Mouse (Mus musculus) testis, adult 2 months (tissue): Measurements from ENCODE around the gene Elmo1. TPM values are rescaled to one million over a fixed set of nuclear protein-coding genes. Genes with fewer than 3 reads are reported as not detected.
"Not testable (repeated sequence)": the region's sequence is repeated elsewhere in the genome, so short reads cannot be mapped to it uniquely, and the experiment has no call there.

Experiments
- H3K27ac ChIP-seq: fragments of 200-500 bp; 2 replicates; pipeline ENCODE4 v1.5.1; 2012; ENCODE audit warnings: low read depth, low read length; ENCODE audit not compliant: control insufficient read depth, insufficient read depth
- H3K27me3 ChIP-seq: fragments of 200-500 bp; 2 replicates; pipeline ENCODE4 v1.6.1; 2012; ENCODE audit warnings: mild to moderate bottlenecking, low read length, moderate library complexity; ENCODE audit not compliant: control insufficient read depth, insufficient read depth
- H3K36me3 ChIP-seq: fragments of 200-500 bp; 2 replicates; pipeline ENCODE4 v1.6.1; 2012; ENCODE audit warnings: mild to moderate bottlenecking, low read length; ENCODE audit not compliant: control insufficient read depth, insufficient read depth
- H3K4me1 ChIP-seq: fragments of 200-500 bp; 2 replicates; pipeline ENCODE4 v1.6.1; 2012; ENCODE audit warnings: low read length; ENCODE audit not compliant: control insufficient read depth, insufficient read depth
- H3K4me3 ChIP-seq: fragments of 200-500 bp; 2 replicates; pipeline ENCODE4 v1.5.1; 2012; ENCODE audit warnings: low read depth, mild to moderate bottlenecking, low read length, moderate library complexity, mixed read lengths; ENCODE audit not compliant: control insufficient read depth
- CTCF ChIP-seq: fragments of 200-500 bp; IDR thresholded peaks from 2 replicates; pipeline ENCODE4 v1.5.1; 2012; ENCODE audit warnings: low read depth, mild to moderate bottlenecking, inconsistent platforms, low read length, moderate library complexity; ENCODE audit not compliant: control insufficient read depth, insufficient read depth, insufficient replicate concordance
- POLR2A ChIP-seq: fragments of 200-500 bp; IDR thresholded peaks from 2 replicates; pipeline ENCODE4 v1.6.1; 2012; ENCODE audit warnings: low read depth, mild to moderate bottlenecking, inconsistent platforms, low read length, moderate library complexity; ENCODE audit not compliant: control insufficient read depth
- polyA plus RNA-seq: library from polyadenylated mRNA; depleted of rRNA; stranded (reverse); fragments of >200 nt; gene quantifications from 2 replicates; pipeline ENCODE4 v1.2.3, GENCODE M21; 2012

The Elmo1 gene
- polyA plus RNA-seq, 1 experiment = 17.9 TPM

DNA sequence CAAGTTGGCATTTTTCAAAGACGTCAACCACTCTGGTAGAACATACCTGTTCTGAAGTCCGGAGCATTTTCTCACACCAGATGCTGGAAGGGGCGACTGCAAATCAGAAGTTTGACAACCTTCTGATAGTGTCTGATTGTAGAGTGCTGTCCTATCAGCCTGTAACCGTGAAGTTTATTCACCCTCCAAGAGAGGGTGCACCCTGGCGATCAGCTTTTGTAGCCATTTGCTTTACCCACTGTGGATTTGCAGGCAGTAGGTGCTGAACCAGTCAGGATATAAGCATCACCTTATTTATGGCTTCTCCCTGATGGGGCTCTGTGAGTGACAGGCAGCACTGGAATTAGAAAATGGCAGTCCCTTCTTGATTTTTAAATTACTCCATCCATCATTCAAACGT is 537.4 kb downstream of the Elmo1 start:
- no peak for TF ChIP-seq POLR2A
- no peak for TF ChIP-seq CTCF
- no peaks in the 10 kb centered on the region for H3K36me3 ChIP-seq
- no peaks in the 10 kb centered on the region for H3K4me1 ChIP-seq
- no peak overlapping the region for H3K4me3 ChIP-seq
- no peaks in the 10 kb centered on the region for H3K27me3 ChIP-seq
- no peak overlapping the region for H3K27ac ChIP-seq

DNA sequence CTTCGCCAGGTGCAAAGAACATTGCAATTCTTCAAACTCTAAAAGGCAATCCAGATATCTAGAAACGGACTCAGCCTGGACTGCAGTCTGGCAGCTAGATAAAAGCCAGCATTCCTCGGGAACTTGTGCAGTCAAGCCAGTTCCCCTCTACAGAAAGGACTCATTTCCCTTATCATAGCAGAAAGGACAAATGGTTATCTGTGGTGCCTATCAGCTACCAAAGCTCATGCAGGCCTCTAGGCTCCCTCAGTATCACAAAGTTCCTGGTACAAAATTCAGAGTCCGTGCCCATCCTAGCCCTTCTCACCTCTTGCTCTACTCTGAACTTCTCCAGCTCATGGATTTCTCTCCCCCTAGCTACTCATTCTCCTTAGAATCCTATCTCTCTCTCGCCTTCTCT is 542.1 kb downstream of the Elmo1 start:
- H3K4me1 ChIP-seq = no peaks in the 10 kb centered on the region
- no peak overlapping the region for H3K27ac ChIP-seq
- no peak overlapping the region for H3K4me3 ChIP-seq
- TF ChIP-seq POLR2A (no peak), CTCF (no peak)
- H3K36me3 ChIP-seq = no peaks in the 10 kb centered on the region
- H3K27me3 ChIP-seq = no peaks in the 10 kb centered on the region

DNA sequence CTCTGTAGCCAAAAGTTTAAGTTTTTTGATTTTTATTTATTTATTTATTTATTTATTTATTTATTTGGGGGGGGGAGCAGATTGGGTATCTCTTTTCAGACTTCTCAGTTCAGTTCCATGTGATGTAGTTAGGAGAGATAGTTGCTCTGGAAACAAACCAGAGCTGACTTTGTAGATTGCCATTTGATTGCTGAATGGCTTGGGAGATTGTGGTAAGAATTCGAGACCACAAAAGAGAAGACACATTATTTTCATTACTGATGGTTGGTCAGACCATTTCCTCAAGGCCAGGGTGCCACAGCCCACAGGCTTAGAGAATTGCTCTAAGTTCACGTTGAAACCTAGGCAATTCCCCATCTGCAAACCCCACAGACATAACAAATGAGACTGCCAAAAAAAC is 544.3 kb downstream of the Elmo1 start:
- not testable (repeated sequence) for H3K27ac ChIP-seq, H3K27me3 ChIP-seq, H3K4me3 ChIP-seq, H3K36me3 ChIP-seq, H3K4me1 ChIP-seq

DNA sequence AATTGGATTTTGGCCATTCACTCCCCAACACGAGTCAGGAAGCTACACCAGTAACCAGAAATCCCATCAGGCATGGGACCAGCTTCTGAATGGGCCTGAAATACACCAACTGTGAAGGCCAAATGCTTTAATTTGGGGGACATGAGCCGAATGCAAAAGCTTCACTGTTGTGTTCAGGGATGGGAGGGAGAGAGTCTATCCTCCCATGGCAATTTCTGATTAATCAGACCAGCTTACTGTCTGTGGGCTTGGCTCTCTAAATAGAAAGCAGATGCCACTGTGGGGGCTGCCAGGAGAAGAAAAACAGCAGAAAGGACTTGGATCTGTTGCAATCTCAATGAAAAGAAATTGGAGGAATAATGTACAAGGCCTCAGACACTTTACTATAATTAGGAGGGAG is 545.2 kb downstream of the Elmo1 start:
- no peak for TF ChIP-seq CTCF
- H3K36me3 ChIP-seq = no peaks in the 10 kb centered on the region
- H3K4me3 ChIP-seq = no peak overlapping the region
- H3K27ac ChIP-seq = no peak overlapping the region
- no peaks in the 10 kb centered on the region for H3K4me1 ChIP-seq
- no peaks in the 10 kb centered on the region for H3K27me3 ChIP-seq
